Mouse (Mus musculus): Measurements from ENCODE around the gene Olfr1130.

GRCm38 (mm10) chr2:87647274-87647673 is 41.3 kb downstream of the Olfr1130 start, which contains the start of gene Olfr1133:
- TF ChIP-seq POLR2A (IDR thresholded peaks at IDR 0.05; ENCODE audit: borderline replicate concordance, low read depth, low read length) (no peak), CTCF (IDR thresholded peaks at IDR 0.05; ENCODE audit: low read depth, low read length) (no peak)

Measured in bone marrow macrophage, adult 2 months (primary cell).